Mouse (Mus musculus) spleen, postnatal 14 days (tissue): ENCODE results near the gene Kpna2.
"Not testable (repeated sequence)": the region's sequence is repeated elsewhere in the genome, so short reads cannot be mapped to it uniquely, and the experiment has no call there.

Experiments
- DNase-seq, 2 experiments: peaks; one replicate each; pipeline ENCODE4 v3.0.0; 2021 to 2022; ENCODE audit warnings: low spot score in 2 of 2

Kpna2 gene

DNA sequence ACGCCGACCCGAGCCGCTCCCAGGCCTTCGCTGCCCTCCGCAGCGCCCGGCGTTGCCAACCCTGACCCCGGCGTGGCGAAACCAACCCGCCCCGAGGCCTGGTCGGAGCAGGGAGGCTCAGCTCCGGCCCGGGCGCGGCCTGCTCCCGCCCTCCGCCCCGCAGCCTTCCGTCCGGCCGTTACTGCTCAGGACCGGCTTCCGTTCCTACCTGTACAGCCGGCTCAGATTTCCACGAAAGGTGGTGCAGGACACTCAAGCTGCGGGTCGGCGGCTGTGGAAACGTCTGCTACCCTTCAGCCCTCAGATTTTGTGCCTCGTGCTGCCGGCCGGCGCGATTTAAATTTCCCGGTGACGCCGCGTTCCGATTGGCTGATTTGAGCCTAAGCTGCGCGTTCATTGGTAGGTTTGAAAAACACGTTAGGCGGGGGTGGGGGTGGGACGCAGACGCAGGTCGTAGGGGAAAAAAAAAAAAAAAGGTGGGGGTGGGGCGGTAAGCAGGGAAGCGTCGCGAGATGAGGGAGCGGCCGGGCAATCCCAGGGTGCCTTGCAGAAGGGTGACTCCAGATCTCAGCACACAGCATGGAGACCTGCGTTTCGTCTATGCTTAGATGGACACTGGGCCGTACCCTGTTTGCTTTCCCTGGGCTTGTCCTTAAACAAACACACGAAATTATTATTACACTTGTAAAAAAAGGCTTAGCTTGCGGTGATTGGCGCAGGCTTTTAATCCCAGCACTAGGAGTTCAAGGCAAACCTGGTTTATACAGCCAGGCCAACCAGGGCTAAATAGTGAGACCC lies at the start of gene Kpna2:
Gene Kpna2 (minus strand): TSS at position 391 of the 798 bp plus-strand sequence.
- peak; percentile 83 to 86 for DNase-seq

DNA sequence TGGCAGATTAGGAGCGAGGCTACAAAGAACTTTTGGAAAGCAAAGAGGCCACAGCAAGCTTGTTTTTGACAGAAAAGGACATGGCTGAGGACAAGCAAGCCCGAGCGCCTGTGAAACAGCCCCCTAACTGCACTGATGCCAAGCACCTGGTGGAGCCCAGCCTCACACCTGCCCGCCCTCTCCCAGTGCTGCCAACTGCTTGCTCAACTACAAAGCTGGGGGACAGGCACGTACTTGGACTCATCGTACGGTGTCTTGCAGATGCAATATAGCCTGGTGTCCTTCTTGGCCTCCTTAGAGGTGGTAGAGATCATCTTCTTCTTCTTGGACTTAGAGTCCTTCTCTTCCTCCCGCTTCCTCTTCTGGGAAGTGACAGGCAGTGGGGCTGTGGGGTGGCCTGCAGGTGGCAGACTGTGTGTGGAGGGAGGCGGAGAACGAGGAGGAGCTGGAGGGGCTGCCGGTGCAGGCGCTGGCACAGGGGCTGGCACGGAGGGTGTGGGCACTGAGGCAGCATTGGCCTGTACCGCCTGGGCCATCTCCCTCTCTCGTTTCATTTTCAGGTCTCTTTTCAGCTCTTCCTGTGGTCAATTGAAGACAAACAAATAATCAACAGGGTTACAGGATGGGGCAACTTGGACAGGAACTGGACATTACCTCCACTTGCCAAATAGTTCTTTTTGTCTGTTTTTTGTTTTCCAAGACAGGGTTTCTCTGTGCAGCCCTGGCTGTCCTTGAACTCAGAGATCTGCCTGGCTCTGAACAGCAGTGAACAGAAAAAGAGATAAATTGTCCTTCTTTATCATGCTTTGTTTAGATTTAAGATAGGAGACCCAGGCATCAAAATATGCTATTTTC lies 47.7 kb upstream of the Kpna2 start:
- no peak for DNase-seq

DNA sequence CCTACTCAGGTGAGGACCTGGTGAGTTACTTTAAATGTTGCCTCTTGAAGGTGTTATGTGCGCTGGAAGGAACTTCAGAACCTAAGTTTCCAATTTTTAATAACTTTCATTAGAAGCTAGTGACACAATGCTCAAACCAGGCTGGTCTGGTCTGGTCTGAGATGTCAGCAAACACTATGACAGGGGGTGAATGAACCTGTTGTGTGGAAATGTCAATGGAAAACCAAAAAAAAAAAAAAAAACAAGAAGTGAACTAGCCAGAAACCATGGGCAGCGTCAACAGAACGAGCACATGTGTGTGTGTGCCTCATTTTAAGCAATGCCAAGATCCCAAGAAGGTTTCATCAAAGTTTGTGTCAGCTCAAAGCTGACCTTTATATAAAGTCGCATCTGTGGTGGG lies 46.2 kb upstream of the Kpna2 start:
- DNase-seq, result no peak

DNA sequence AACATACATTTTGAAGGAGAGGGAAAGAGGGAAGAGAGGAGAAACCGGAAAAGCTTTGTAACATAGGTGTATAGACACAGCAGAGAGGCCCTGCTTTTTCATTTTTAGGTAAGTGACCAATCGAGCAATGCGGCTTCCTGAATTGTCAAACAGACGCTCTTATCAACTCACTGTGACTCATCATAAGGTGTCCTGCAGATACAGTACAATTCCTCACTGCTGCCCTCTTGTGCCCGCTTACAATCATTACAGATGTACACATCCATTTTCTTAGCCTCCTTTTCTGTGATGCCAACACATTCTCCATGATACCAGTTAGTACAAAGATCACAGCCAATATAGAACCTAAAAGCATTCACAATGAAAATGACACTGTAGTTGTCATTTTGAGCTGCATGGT lies 45.0 kb upstream of the Kpna2 start:
- DNase-seq, result peak; percentile 53 to 69

DNA sequence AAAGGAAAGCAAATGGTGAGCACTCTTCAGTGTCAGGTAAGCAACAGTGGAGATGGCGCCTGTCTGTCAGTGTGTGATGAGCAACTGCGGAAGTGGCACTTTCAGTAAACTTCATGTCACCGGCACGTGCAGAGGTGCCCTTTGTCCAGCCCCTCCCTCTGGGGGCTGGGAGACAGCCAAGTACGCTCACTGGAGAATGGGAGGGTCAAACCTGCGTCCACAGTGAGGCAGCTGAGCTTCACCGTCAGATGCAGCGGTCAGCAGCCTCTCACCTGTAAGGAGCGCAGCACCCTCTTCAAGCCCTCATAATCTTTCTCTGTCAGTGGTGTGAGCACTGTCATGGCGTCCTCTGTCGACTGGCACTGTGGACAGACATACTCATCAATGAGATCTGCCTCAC lies 44.0 kb upstream of the Kpna2 start:
- no peak for DNase-seq

DNA sequence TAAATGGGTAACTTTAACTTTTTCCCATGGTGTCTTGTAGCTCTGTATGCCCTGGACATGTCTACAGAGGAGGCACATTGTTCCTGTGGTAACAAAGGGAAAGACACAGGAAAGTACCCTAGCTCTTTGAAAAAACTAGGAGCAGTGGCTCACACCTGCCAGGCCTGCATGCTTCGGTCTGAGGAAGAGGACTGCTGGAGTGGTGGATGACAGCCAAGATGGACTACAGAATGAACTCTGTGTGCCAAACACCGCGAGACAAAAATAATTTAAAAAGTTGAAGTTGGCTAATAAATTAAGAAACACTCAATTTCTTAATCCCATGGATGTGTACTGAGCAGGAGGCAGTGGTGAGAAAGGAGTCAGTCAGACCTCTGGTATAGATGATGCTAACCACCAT lies 42.1 kb upstream of the Kpna2 start:
- DNase-seq, result no peak

DNA sequence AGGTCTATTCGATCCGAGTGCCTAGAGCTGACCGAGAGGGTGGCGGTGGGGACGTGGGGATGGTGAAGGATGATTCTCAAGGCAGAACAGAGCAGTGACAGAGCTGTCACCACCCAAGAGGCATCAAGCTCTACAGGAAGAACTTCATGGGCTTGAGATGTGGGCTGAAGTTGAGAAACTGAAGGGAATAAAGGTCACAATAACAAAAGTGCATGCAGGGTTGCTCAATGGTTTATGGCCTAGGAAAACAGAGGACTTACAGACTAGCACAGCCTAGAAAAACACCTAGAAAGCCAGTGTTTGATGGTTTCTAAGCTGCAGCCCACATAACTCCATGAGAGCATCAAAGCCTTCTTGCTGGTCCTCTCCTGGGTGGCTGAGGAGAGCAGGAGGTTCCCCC lies 40.1 kb upstream of the Kpna2 start:
- no peak for DNase-seq

DNA sequence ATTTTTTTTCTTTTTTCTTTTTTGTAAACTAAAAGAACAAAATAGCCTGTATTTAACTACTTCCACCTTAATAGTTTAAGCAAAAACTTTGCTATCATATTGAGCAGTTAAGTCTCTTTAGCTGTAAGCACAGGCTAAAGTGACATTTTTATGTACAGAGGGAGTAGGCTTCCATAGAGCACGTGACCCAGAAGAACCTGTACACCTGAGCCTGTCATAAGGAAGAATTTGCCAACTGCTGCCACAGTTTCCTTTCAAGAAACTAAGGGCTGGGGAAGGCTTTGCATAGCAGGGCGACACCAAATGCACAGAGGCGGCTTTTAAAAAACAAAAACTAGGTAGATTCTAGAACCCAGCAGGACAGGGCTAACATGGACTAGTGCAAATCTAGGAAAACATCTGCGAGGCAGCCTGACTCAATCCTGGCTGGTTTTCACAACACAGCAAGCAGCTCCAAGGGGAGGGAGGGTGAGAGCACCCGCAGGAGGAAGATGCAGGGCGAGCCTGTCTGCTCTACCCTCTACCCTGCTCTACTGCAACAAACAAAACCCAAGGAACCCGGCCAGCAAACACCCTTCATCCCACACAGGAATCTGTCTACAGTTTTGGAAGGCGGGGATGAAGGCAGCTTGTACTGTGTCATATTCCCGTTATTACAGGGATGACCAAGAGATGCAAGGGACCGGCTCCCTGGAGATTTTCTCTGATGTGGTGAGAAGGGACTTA lies 34.9 kb upstream of the Kpna2 start:
- no peak for DNase-seq

DNA sequence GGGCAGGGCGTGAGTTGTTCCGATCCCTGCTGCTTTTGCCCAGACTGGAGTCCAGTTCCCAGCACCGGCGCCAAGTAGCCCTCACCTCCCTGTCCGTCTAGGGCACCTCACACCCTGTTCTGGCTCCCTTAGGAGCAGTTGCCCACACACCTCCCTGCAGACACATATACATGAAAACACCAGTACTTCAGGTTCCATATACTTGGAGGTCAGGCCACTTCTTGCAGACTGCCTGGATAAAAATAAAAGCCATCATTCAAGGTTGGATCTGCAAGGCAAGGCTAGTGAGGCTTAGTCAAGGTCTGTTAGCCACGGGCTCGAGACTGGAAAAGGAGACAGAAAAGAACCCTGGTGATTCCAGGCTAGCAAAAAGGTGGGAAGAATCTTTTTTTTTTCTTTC lies 32.3 kb upstream of the Kpna2 start:
- no peak for DNase-seq

DNA sequence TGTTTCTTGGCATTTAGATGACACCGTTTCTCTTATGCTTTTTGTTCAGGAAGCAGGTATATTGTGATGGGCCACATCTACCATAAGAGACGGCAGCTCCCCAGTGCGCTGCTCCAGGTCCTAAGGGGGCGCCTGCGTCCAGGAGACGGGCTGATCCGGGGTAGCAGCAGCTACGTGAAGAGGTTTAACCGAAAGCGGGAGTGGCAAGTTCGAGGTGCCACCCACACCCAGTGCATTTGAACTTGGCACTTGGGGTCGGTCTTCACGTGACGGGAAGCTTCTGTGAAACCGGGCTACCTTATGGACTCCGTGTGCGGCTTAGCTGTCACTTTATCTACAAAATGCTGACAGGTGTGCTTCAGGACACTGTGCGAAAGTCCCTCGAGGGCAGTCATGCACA lies 30.2 kb upstream of the Kpna2 start:
- no peak for DNase-seq

DNA sequence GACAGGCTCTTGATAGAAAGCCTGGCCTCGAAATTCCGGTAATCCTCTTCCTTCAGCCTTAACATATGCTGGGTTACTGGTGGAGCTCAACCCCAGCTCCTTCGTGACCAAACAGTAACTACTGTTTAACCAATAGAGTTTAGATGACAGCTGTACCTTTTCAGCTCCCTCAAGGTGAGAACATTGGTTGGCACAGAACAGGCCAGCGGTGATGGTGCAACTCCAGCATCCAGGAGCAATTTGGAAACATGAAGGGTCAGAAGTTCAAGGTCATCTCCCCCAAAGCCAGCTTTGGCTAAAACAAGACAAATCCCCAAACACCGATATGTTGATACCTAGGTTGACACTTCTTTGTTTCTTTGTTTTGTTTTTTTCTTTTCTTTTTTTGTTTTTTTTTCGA lies 29.4 kb upstream of the Kpna2 start:
- no peak for DNase-seq

DNA sequence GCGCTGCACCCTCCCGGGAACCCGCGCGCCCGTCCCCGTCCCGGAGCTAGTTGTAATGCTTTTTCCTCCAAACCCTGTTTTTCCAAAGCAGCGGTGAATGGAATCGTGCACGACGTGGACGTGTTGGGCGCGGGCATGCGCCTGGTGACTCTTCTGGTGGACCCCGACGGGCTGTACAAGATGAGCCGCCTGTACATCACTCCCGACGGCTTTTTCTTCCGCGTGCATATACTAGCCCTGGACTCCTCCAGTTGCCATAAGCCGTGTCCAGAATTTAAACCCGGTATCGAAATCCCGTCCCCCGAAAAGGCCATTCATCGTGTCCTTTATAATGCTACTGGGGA lies 28.9 kb upstream of the Kpna2 start:
- no peak for DNase-seq

DNA sequence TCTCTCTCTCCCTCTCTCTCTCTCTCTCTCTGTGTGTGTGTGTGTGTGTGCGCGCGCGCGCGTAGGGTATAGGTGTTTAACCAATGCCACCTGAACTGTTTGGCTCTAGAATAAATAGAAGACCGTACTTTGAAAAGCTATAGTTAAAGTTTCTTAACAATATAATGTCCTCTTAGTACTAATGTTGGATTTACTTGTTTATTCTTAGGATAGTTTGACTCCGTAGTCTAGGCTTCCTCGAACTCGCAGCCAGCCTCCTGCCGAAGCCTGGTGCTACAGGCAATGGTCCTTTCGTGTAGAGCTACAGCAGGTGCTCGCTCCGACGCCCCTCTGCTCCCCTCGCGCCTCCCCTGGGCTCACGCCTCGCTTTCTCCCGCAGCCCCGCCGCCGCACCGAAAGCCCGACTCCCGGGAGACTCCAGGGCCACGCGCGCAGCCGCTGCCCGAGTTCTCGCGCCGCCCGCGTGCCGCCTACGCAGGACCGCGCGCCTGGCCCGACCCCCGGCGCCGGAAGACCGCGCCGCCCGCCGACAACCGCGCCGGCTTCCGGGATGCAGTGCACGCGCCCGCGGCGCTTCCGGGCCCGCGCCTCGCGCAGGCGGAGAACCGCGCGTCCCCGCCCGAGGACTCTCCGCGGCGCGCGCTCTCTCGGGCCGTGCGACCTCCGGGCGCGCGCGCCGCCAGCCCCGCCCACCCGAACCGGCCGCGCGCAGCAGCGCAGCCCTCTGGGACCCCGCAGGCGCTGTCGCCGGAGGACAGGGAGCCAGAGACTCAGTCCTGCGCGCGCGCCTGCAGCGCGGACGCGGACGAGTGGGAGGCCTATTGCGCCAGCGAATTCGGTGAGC lies 28.3 kb upstream of the Kpna2 start:
- DNase-seq, result peak; percentile 68 to 77

DNA sequence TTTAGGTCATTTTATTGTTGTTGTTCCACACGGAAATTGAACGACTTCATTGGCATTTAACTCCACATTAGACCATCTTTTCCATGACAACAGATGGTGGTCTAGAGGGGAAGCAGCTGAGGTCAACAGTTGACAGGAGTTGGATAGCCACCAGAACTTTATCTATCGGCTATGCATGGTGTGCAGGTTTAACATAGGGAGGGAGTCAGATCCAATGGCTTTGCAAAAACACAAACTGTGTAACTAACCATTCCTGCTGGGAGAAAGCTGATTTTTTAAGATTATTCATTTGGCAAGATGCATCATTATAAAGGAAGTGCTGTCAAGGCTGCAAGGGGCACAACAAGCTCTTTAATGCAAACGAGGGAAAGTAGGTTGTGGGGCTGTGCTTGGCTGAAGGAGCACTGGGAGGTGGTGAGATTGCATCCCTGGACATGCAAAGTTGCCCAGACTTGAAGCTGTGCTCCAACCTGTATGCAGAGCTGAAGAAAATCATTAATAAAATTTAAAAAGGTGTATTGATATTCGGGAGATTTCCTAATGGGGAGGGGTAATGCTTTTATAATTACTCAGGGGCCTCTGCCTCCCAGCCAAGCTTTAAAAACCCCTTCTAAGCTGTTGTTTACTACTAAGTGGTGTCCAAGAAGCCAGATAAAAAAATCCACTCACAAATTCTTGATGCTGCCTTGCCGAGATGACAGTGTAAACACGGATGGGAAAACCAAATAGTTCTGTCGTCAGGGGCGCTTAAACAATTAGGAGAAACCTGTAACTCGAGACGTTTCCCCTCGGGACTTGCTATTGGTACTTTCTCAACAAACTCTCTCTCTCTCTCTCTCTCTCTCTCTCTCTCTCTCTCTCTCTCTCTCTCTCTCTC lies 27.5 kb upstream of the Kpna2 start:
- DNase-seq, result no peak

DNA sequence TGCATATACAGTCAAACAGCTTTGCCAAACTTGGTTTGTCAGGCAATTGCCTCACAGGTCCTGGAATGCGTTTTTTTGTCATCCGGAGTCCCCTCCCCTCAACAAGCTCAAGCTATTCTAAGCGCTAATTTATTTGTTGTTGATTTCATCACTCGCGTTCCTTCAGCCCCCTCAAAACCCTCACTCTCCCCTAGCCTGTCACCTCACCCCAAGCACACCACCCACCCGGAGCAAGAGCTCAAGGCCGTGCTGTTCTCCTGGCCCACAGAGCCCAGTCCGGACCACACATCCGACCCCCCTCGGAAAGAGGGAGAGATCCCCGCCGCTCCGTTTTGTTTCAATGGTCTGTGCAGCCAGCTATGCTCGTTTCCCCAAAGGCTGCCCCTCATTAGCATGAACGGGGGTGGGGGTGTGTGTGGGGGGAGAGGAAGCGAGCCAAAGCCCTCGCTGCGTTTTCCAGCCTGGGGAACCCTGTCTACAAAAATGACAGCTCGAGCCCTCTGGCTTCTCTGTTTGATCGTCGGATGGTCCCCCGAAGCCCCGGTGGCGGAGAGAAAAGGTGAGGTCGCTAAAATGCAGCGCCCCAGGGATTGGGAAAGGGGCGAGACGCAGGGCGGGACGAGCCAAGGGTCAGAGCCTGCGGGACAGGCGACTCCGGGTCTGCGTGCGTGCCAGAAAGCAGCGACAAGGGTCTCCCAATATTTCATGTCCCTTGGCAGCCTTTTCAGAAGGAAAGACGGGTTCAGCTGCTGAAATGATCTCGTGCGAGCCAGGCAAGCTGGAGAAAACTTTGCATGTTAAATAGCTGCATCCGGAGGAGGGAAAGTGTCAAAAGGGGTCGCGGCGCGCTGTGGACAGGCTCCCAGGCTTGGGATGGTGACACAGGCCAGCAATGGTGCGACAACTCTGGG lies 26.3 kb upstream of the Kpna2 start, which contains the start of gene 1810010H24Rik:
Gene 1810010H24Rik (plus strand): TSS at position 271 of the 911 bp plus-strand sequence.
- peak in 1 of 2 experiments; percentile 21 for DNase-seq

DNA sequence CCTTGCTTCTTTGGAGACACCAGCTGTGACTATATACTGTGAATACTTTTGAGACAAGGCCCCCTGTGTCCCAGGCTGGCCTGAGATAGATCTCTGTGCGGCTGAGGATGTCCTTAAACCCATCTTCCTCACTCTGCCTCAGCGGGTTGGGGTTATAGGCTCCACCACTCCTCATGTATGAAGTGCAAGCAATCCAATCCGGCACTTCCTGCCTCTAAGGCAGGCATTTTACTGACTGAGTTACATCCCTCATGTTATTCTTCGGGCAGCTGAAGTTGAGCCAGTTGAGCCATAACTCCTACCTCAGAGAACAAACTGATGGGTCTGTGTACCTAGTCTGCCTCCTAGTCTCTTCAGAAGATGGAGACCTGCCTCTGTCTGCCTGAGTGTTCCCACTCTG lies 25.1 kb upstream of the Kpna2 start:
- DNase-seq, result no peak

DNA sequence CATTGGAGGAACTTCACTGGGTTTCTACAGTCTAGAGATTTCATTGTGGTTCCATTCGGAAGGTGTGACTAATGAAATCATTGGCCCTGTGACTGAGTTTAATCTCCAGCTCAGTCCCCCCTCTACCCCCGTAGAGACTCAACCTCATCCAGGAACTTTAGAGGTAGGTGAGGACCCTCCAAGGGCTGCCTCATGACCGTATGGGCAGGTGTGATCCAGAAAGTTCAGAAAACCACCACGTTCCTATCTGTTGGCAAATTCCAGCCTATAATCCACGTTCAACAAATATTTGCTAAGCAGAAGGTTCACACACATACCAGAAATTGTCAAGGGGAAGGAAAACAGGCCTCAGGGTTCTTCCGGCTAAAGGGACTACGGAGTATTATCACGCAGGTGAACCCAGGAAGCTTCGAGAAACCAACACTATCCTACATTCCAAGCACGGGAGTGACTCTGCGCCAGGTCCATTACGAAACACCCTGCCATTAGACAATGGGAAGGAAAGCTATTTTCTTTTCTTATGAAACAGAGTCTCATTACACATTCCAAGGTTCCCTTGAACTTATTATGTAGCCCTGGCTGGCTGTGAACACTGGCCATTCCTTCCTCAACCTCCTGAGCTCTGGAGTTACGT lies 22.8 kb upstream of the Kpna2 start:
- no peak for DNase-seq

DNA sequence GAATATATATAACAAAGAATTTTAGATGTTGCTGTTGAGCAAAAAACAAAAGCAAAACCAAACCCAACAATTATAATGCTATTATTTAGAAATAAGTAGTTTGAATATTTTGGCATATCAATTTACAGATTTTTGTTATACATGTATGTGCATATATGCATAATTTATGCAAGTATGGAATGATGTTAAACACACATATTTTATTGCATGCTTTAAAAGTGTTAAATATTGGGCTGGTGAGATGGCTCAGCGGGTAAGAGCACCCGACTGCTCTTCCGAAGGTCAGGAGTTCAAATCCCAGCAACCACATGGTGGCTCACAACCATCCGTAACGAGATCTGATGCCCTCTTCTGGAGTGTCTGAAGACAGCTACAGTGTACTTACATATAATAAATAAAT lies 20.4 kb upstream of the Kpna2 start:
- DNase-seq, result not testable (repeated sequence)

DNA sequence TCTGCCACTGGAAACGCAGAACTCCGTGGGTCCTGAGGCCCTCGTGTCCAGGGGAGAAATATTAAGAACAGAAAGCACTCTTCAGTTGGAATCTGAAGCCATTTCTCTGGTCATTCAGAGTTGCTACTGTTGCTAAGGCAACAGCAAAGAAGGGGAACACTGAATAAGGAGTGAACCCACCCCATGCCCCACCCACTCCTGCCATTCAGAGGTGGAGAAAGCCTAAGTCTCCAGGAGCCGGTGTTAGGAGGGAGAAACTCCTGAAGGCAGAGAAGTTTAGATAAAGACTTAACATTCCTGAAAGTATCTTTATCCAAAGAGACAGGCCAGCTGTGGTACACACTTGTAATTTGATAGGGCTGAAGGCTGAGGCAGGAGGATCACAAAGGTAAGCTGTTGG lies 20.0 kb upstream of the Kpna2 start:
- no peak for DNase-seq
